Mouse (Mus musculus) embryonic facial prominence, embryonic 11.5 days (tissue): ENCODE measurements around the gene Slc6a12. TPM values are rescaled to one million over a fixed set of nuclear protein-coding genes. Genes with fewer than 3 reads are reported as not detected.
"Not testable (repeated sequence)": the region's sequence is repeated elsewhere in the genome, so short reads cannot be mapped to it uniquely, and the experiment has no call there.

Source experiments
- ATAC-seq: fragments of 200-750 bp; cut with Nextera tagmentation; replicated peaks from 2 replicates; pipeline ENCODE4 v1.8.0; 2017; ENCODE audit warnings: low read depth; ENCODE audit not compliant: insufficient number of reproducible peaks, low FRiP score, low TSS enrichment
- DNase-seq: peaks from one replicate; pipeline ENCODE4 v3.0.0-alpha.2; 2015; ENCODE audit warnings: low spot score
- H3K27ac ChIP-seq: fragments of 300-500 bp; sonication (generic); replicated peaks from 2 replicates; pipeline ENCODE4 v1.5.1; 2014; ENCODE audit warnings: mild to moderate bottlenecking, low read depth, low read length, control low read depth
- H3K27me3 ChIP-seq: fragments of 300-500 bp; sonication (generic); 2 replicates; pipeline ENCODE4 v1.6.1; 2014; ENCODE audit warnings: mild to moderate bottlenecking, low read length, moderate library complexity, mixed read lengths; ENCODE audit not compliant: control insufficient read depth, insufficient read depth
- H3K36me3 ChIP-seq: fragments of 300-500 bp; sonication (generic); replicated peaks from 2 replicates; pipeline ENCODE4 v1.6.1; 2014; ENCODE audit warnings: low read depth, mild to moderate bottlenecking, low read length, moderate library complexity, mixed read lengths; ENCODE audit not compliant: control insufficient read depth, insufficient read depth
- H3K4me1 ChIP-seq: fragments of 300-500 bp; sonication (generic); 2 replicates; pipeline ENCODE4 v1.6.1; 2014; ENCODE audit warnings: low read length, mixed read lengths; ENCODE audit not compliant: control insufficient read depth, insufficient read depth
- H3K4me2 ChIP-seq: fragments of 300-500 bp; sonication (generic); 2 replicates; pipeline ENCODE4 v1.6.1; 2014; ENCODE audit warnings: low read depth, mild to moderate bottlenecking, control low read depth, low read length, moderate library complexity
- H3K4me3 ChIP-seq: fragments of 300-500 bp; sonication (generic); 2 replicates; pipeline ENCODE4 v1.5.1; 2014; ENCODE audit warnings: low read depth, low read length, control low read depth
- H3K9ac ChIP-seq: fragments of 300-500 bp; sonication (generic); replicated peaks from 2 replicates; pipeline ENCODE4 v1.6.1; 2014; ENCODE audit warnings: mild to moderate bottlenecking, control low read depth, low read length
- H3K9me3 ChIP-seq: fragments of 300-500 bp; sonication (generic); replicated peaks from 2 replicates; pipeline ENCODE4 v1.6.1; 2016; ENCODE audit warnings: mild to moderate bottlenecking, low read length, inconsistent platforms, mixed read lengths; ENCODE audit not compliant: control insufficient read depth
- whole genome bisulfite sequencing: fragments of 180-500 bp; shearing (Covaris S2); extraction: QIAGEN DNeasy Blood & Tissue Kit; methylation state at CpG from one replicate; pipeline ENCODE4 v1.1.7; 2014; 5-methylcytosine and 5-hydroxymethylcytosine counted together
- polyA plus RNA-seq: library from polyadenylated mRNA; unstranded; fragments of >200 nt; fragmentation: Nextera tagmentation; extraction: Ambion mirVana; gene quantifications from 2 replicates; pipeline ENCODE4 v1.2.1, GENCODE M21; 2014

Slc6a12 gene
- polyA plus RNA-seq, 1 experiment from 2014 or later, result not detected

DNA sequence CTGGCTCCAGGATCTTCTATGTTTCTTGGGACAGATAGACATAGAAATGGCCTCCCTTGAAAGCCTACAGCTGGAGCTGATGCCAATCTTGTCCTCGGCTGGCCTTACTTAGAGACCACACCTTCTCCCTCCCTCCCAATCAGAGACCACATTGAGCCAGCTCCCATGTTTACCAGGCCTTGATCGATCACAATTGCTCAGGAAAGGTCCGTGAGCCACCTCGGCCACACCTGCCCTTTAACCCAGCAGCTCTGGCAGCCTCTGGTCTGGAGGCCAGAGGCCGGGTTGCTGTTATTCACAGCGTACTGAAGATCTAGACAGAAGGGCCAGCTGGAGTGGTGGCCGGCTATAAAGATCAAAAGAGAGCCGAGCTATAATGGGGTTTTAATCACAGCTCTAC, 3.6 kb downstream of the Slc6a12 start:
- Histone ChIP-seq H3K9ac (no peak overlapping the region), H3K4me1 (no peaks in the 10 kb centered on the region), H3K27ac (no peak overlapping the region), H3K27me3 (0 out of 2 replicates have a peak, but pooled peaks cover 2% of the 10 kb centered on the region), H3K36me3 (no peaks in the 10 kb centered on the region), H3K4me3 (no peak overlapping the region), H3K4me2 (no peak overlapping the region), H3K9me3 (no peaks in the 10 kb centered on the region)
- DNase-seq (no peak), ATAC-seq (no peak)
- 50% methylated on average over 8 of the region's 8 CpGs for WGBS

DNA sequence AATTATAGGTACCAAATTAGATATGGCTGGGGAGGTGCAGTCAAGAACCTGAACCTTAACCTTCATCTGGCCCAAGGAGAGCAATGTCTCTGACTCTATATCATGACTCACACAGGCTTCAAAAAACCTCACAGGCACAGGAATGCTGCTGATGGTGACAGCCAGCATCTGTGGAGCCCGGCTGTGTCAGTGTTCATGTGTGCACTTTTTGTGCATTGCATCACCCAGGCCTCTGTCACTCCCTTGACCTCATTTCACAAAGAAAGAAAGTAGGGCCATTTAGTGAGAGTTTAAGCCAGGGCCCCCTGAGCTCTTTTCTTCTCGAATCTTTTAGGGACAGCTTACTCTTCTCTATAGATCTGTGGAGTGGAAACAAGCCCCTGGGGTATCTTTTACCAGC, 9.4 kb downstream of the Slc6a12 start:
- Histone ChIP-seq H3K27ac (no peak overlapping the region), H3K4me1 (no peaks in the 10 kb centered on the region), H3K9ac (no peak overlapping the region), H3K4me2 (no peak overlapping the region), H3K27me3 (no peaks in the 10 kb centered on the region), H3K36me3 (no peaks in the 10 kb centered on the region), H3K9me3 (no peaks in the 10 kb centered on the region), H3K4me3 (no peak overlapping the region)
- WGBS, result 37% methylated on average over 2 of the region's 2 CpGs
- DNase-seq (no peak), ATAC-seq (no peak)

DNA sequence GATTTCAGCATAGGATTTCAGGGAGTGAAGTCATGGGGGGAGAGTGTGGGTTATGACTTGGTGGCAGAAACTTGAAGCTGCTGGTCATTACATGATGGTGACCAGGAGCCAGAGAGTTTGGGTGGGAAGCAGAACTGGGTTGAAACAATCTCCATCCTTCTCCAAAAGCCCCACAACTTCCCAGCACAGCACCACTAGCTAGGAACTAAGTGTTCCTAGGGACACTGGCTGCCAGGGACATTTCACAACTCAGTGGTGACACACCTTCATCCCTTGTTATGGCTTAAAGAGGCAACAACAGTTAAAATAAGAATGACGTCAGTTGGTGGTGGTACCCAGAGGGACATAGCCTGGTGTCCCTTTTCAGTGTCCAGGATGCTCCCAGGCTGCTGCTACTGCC, 13.2 kb downstream of the Slc6a12 start:
- ATAC-seq, result no peak
- DNase-seq, result no peak
- H3K27me3 ChIP-seq, result no peaks in the 10 kb centered on the region
- H3K9ac ChIP-seq, result no peak overlapping the region
- no peaks in the 10 kb centered on the region for H3K9me3 ChIP-seq
- H3K27ac ChIP-seq, result no peak overlapping the region
- no peaks in the 10 kb centered on the region for H3K36me3 ChIP-seq
- WGBS, result 88% methylated on average over 1 of the region's 1 CpGs
- no peaks in the 10 kb centered on the region for H3K4me1 ChIP-seq
- H3K4me2 ChIP-seq, result no peak overlapping the region
- no peak overlapping the region for H3K4me3 ChIP-seq

DNA sequence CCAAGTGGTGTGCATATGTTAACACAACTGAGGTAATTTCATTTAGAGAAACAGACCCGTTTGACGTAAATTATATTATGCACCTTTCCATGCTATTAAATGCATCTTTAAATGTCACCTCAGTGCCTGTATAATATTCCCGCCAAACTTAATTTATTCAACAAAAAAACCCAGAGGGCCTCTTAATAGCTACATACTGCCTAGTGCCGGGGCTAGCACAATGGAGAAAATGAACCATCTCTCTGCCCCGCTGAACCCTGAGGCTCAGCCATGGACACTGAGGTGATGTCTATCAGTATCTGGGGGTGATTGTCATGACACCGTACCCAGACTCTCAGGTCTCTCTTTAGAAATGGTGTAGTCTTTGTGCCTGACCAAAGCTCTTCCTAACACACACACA, 14.4 kb downstream of the Slc6a12 start:
- DNase-seq, result no peak
- Histone ChIP-seq H3K36me3 (no peaks in the 10 kb centered on the region), H3K27ac (no peak overlapping the region), H3K9me3 (no peaks in the 10 kb centered on the region), H3K4me3 (no peak overlapping the region), H3K4me2 (no peak overlapping the region), H3K9ac (no peak overlapping the region), H3K27me3 (no peaks in the 10 kb centered on the region), H3K4me1 (no peaks in the 10 kb centered on the region)
- 83% methylated on average over 6 of the region's 6 CpGs for WGBS
- ATAC-seq, result no peak

DNA sequence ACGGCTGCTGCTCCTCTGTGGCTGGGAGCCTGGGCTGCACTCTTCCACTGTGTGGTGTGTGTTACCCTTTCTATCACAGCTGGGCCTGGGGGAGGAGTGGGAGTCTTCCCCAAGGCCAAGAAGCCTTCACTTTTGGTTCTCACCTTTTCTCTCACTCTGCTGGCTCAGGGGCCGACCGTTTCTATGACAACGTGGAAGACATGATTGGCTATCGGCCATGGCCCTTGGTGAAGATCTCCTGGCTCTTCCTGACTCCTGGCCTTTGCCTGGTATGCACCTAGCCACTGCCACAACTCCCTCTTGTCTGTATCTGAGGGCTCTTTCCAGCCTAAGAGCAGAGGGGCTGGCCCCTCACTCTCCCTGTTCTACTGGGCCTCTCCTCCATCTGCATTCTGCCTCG, 20.2 kb downstream of the Slc6a12 start:
- ATAC-seq (no peak), DNase-seq (no peak)
- Histone ChIP-seq H3K27me3 (no peaks in the 10 kb centered on the region), H3K27ac (no peak overlapping the region), H3K4me2 (no peak overlapping the region), H3K9ac (no peak overlapping the region), H3K36me3 (no peaks in the 10 kb centered on the region), H3K9me3 (no peaks in the 10 kb centered on the region), H3K4me1 (no peaks in the 10 kb centered on the region), H3K4me3 (no peak overlapping the region)
- WGBS, result 80% methylated on average over 6 of the region's 6 CpGs

DNA sequence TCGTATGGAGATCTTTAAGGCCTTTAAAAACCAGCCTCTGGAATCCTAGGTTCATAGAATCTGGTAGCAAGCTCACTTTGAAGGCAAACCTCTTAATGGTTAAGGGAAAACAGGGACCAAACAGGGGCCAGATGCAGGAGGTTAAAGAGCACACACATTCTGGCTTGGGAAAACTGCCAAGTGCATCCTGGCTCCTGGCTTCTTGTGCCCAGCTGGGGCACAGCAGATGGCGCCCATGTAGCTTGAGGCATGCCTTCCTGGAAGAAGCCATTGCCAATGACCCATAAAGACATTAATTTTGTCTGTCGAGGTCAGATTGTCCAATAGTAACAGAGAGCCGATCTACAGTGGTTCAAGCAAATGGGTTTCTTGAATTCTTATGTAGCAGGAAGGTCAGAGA, 21.1 kb downstream of the Slc6a12 start:
- Histone ChIP-seq H3K4me3 (no peak overlapping the region), H3K9ac (no peak overlapping the region), H3K36me3 (no peaks in the 10 kb centered on the region), H3K4me1 (no peaks in the 10 kb centered on the region), H3K27ac (no peak overlapping the region), H3K9me3 (no peaks in the 10 kb centered on the region), H3K27me3 (no peaks in the 10 kb centered on the region), H3K4me2 (no peak overlapping the region)
- 80% methylated on average over 4 of the region's 4 CpGs for WGBS
- DNase-seq (no peak), ATAC-seq (no peak)

DNA sequence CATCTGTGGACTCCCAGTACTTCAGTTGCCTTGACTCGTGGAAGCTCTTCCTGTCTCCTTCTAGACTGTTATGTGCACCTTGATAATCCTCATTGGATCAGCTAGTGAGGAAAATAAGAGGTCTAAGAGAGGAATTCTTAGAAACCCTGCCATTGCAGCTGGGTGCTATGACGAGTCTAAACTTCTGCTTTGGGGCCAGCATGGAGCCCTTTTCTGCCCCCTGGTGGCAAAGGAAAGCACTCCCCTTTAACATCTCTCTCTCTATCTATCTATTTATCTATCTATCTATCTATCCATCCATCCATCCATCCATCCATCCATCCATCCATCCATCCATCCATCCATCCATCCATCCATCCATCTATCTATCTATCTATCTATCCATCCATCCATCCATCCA, 23.7 kb downstream of the Slc6a12 start:
- H3K27ac ChIP-seq, H3K36me3 ChIP-seq, H3K4me2 ChIP-seq, H3K4me1 ChIP-seq, H3K4me3 ChIP-seq, H3K9ac ChIP-seq, H3K27me3 ChIP-seq, ATAC-seq, H3K9me3 ChIP-seq: not testable (repeated sequence)
- whole genome bisulfite sequencing, result 20% methylated on average over 2 of the region's 2 CpGs
- peak; percentile 38 for DNase-seq

DNA sequence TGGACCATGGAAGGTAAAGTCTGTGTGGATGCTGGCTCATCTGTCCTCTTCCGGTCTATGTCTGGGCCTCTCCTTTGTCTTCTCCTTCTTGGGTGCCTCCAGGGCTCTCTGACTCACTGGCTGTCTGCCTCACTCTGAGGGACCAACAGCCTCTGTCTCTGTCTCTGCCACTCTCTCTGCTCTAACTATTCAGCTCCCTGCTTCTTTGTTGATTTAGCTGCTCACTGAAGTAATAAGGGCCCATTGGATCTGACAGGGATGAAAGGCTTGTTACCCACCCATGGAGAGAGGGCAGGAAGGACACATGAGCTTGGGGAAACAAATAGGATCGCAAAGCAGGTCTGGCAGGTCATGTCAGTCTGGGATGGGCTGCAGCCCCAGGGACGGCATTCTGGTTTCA, 24.2 kb downstream of the Slc6a12 start:
- Histone ChIP-seq H3K4me1 (no peaks in the 10 kb centered on the region), H3K36me3 (no peaks in the 10 kb centered on the region), H3K27me3 (no peaks in the 10 kb centered on the region), H3K9ac (no peak overlapping the region), H3K4me3 (no peak overlapping the region), H3K27ac (no peak overlapping the region), H3K4me2 (no peak overlapping the region), H3K9me3 (no peaks in the 10 kb centered on the region)
- 52% methylated on average over 3 of the region's 3 CpGs for whole genome bisulfite sequencing
- DNase-seq (no peak), ATAC-seq (no peak)
